Mouse (Mus musculus): ENCODE measurements around the gene Epb41l1. TPM values are rescaled to one million over a fixed set of nuclear protein-coding genes. Genes with fewer than 3 reads are reported as not detected.

Gene Epb41l1
- polyA plus RNA-seq, 1 experiment from 2014 or later = 2.1 TPM

- Histone ChIP-seq H3K36me3 (ENCODE audit: control insufficient read depth, insufficient read depth, low read length) (no peaks in the 10 kb centered on the region), H3K27ac (ENCODE audit: low read length) (peak overlapping the region; percentile 94), H3K4me2 (ENCODE audit: low read depth, low read length) (peak overlapping the region; percentile 96), H3K9me3 (ENCODE audit: control insufficient read depth, low read length) (no peaks in the 10 kb centered on the region), H3K4me1 (replicated peaks; ENCODE audit: control insufficient read depth, insufficient read depth, low read length) (peaks cover 20% of the 10 kb centered on the region), H3K27me3 (ENCODE audit: control insufficient read depth, insufficient read depth, low read depth, low read length) (no peaks in the 10 kb centered on the region), H3K4me3 (ENCODE audit: low read length) (peak overlapping the region; percentile 73), H3K9ac (ENCODE audit: low read length) (peak overlapping the region; percentile 82)
- peak; percentile 85 for ATAC-seq (ENCODE audit: low read depth)
- WGBS = under 1% methylated on average over 47 of the region's 80 CpGs
Observed at GRCm38 (mm10) chr2:156475285-156476110, 54.8 kb downstream of the Epb41l1 start.

- Histone ChIP-seq H3K4me1 (replicated peaks; ENCODE audit: control insufficient read depth, insufficient read depth, low read length) (peaks cover 20% of the 10 kb centered on the region), H3K9me3 (ENCODE audit: control insufficient read depth, low read length) (no peaks in the 10 kb centered on the region), H3K27me3 (ENCODE audit: control insufficient read depth, insufficient read depth, low read depth, low read length) (no peaks in the 10 kb centered on the region), H3K4me2 (ENCODE audit: low read depth, low read length) (peak overlapping the region; percentile 96), H3K4me3 (ENCODE audit: low read length) (peak overlapping the region; percentile 73), H3K27ac (ENCODE audit: low read length) (peak overlapping the region; percentile 94), H3K36me3 (ENCODE audit: control insufficient read depth, insufficient read depth, low read length) (no peaks in the 10 kb centered on the region), H3K9ac (ENCODE audit: low read length) (peak overlapping the region; percentile 82)
- no peak for ATAC-seq (ENCODE audit: low read depth)
- 23% methylated on average over 8 of the region's 8 CpGs for WGBS
Observed at GRCm38 (mm10) chr2:156476111-156476747, 55.5 kb downstream of the Epb41l1 start.

GRCm38 (mm10) chr2:156476748-156477151 is 56.0 kb downstream of the Epb41l1 start:
- H3K9me3 ChIP-seq (ENCODE audit: control insufficient read depth, low read length) = no peaks in the 10 kb centered on the region
- H3K9ac ChIP-seq (ENCODE audit: low read length) = no peak overlapping the region
- ATAC-seq (ENCODE audit: low read depth) = no peak
- no peak overlapping the region for H3K27ac ChIP-seq (ENCODE audit: low read length)
- H3K36me3 ChIP-seq (ENCODE audit: control insufficient read depth, insufficient read depth, low read length) = no peaks in the 10 kb centered on the region
- H3K4me3 ChIP-seq (ENCODE audit: low read length) = no peak overlapping the region
- 29% methylated on average over 5 of the region's 5 CpGs for WGBS
- peaks cover 20% of the 10 kb centered on the region for H3K4me1 ChIP-seq (replicated peaks; ENCODE audit: control insufficient read depth, insufficient read depth, low read length)
- H3K27me3 ChIP-seq (ENCODE audit: control insufficient read depth, insufficient read depth, low read depth, low read length) = no peaks in the 10 kb centered on the region
- no peak overlapping the region for H3K4me2 ChIP-seq (ENCODE audit: low read depth, low read length)

DNA sequence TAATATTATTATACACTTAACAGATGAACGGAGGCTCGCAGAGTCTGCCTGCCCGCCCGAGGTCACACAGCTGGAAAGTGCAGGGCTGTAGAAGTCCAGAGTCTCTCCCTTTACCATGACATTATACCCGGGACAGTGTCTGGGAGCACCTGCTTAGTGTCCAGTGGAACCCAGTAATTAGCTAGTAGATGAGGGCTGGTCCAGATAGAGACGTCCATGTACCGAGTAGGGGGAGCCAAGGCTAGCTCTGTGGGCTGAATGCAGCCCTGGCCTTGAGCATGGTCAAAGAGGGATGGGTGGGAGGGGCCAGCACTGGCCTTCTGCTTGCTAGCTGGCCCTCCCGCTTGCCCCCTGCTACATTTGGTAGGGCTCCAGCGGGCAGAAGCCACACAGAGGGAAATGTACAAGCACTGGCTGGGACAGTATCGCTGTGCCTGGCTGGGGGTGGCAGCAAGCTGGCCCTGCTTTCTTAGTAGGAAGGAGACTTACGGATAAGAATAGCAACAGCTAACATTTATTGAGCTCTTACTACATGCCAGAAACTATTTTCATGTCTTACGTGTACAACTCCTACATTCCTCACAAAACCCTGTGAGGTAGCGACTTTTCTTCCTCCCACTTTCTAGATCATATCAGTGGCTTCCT is 57.5 kb downstream of the Epb41l1 start:
- WGBS = 67% methylated on average over 13 of the region's 13 CpGs
- Histone ChIP-seq H3K4me3 (ENCODE audit: low read length) (no peak overlapping the region), H3K9me3 (ENCODE audit: control insufficient read depth, low read length) (no peaks in the 10 kb centered on the region), H3K36me3 (ENCODE audit: control insufficient read depth, insufficient read depth, low read length) (no peaks in the 10 kb centered on the region), H3K27ac (ENCODE audit: low read length) (no peak overlapping the region), H3K9ac (ENCODE audit: low read length) (no peak overlapping the region), H3K4me1 (replicated peaks; ENCODE audit: control insufficient read depth, insufficient read depth, low read length) (peaks cover 20% of the 10 kb centered on the region), H3K27me3 (ENCODE audit: control insufficient read depth, insufficient read depth, low read depth, low read length) (no peaks in the 10 kb centered on the region), H3K4me2 (ENCODE audit: low read depth, low read length) (no peak overlapping the region)
- no peak for ATAC-seq (ENCODE audit: low read depth)

DNA sequence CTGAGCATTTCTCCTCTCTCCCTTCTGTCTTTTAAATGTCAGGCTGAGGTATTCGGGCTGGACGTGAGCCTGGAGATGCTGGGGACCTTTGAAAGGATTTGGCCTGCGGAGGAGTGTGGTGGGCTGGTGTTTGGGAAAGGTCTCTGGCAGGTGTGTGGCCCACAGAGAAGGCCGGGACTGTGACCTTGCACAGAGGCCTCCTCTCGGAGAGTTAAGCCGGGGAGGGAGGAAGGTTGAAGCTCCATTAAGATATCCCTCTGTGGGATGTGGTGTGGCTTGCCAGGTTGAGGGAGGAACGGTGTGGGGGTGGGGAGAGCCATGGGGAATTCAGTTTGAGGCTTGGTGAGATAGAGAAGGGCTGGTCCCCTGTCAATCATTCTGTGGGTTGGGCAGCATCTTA is 59.1 kb downstream of the Epb41l1 start:
- H3K4me2 ChIP-seq (ENCODE audit: low read depth, low read length) = no peak overlapping the region
- peaks cover 6% of the 10 kb centered on the region for H3K4me1 ChIP-seq (replicated peaks; ENCODE audit: control insufficient read depth, insufficient read depth, low read length)
- 65% methylated on average over 7 of the region's 7 CpGs for WGBS
- H3K27me3 ChIP-seq (ENCODE audit: control insufficient read depth, insufficient read depth, low read depth, low read length) = no peaks in the 10 kb centered on the region
- no peaks in the 10 kb centered on the region for H3K9me3 ChIP-seq (ENCODE audit: control insufficient read depth, low read length)
- no peak overlapping the region for H3K4me3 ChIP-seq (ENCODE audit: low read length)
- no peak overlapping the region for H3K27ac ChIP-seq (ENCODE audit: low read length)
- no peak overlapping the region for H3K9ac ChIP-seq (ENCODE audit: low read length)
- no peaks in the 10 kb centered on the region for H3K36me3 ChIP-seq (ENCODE audit: control insufficient read depth, insufficient read depth, low read length)
- ATAC-seq (ENCODE audit: low read depth) = no peak

DNA sequence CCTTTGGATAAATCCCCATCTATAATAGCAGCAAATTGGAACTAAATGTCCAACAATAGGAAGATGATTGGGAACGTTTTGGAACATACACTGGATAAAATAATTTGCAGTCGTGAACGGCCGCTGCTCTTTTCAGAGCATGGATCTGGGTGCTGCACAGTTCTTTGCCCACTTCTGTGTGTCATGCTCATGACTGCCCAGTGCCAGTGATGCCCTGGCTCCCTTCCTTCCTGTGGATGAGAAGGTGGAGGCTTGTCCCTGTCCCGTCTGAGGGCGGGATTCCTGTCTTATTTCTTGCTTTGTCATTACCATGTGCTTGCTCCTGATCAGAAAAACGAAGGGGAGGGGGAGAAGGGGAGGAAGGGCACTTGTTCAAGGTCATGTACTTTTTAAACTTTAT is 59.6 kb downstream of the Epb41l1 start:
- Histone ChIP-seq H3K27me3 (ENCODE audit: control insufficient read depth, insufficient read depth, low read depth, low read length) (no peaks in the 10 kb centered on the region), H3K4me1 (replicated peaks; ENCODE audit: control insufficient read depth, insufficient read depth, low read length) (peaks cover 1% of the 10 kb centered on the region), H3K27ac (ENCODE audit: low read length) (no peak overlapping the region), H3K36me3 (ENCODE audit: control insufficient read depth, insufficient read depth, low read length) (no peaks in the 10 kb centered on the region), H3K4me3 (ENCODE audit: low read length) (no peak overlapping the region), H3K9me3 (ENCODE audit: control insufficient read depth, low read length) (no peaks in the 10 kb centered on the region), H3K4me2 (ENCODE audit: low read depth, low read length) (no peak overlapping the region), H3K9ac (ENCODE audit: low read length) (no peak overlapping the region)
- ATAC-seq (ENCODE audit: low read depth) = no peak
- WGBS = 78% methylated on average over 7 of the region's 7 CpGs

- H3K27me3 ChIP-seq (ENCODE audit: control insufficient read depth, insufficient read depth, low read depth, low read length) = no peaks in the 10 kb centered on the region
- no peaks in the 10 kb centered on the region for H3K9me3 ChIP-seq (ENCODE audit: control insufficient read depth, low read length)
- H3K36me3 ChIP-seq (ENCODE audit: control insufficient read depth, insufficient read depth, low read length) = no peaks in the 10 kb centered on the region
- no peak overlapping the region for H3K9ac ChIP-seq (ENCODE audit: low read length)
- H3K4me1 ChIP-seq (replicated peaks; ENCODE audit: control insufficient read depth, insufficient read depth, low read length) = no peaks in the 10 kb centered on the region
- ATAC-seq (ENCODE audit: low read depth) = peak; percentile 43; the same call in 1 of the 2 replicates
- H3K4me2 ChIP-seq (ENCODE audit: low read depth, low read length) = no peak overlapping the region
- no peak overlapping the region for H3K4me3 ChIP-seq (ENCODE audit: low read length)
- no peak overlapping the region for H3K27ac ChIP-seq (ENCODE audit: low read length)
- WGBS = 29% methylated on average over 13 of the region's 13 CpGs
Observed at GRCm38 (mm10) chr2:156482299-156482698, 61.6 kb downstream of the Epb41l1 start.

GRCm38 (mm10) chr2:156482764-156483163 is 62.1 kb downstream of the Epb41l1 start:
- no peak overlapping the region for H3K27ac ChIP-seq (ENCODE audit: low read length)
- H3K27me3 ChIP-seq (ENCODE audit: control insufficient read depth, insufficient read depth, low read depth, low read length) = no peaks in the 10 kb centered on the region
- H3K36me3 ChIP-seq (ENCODE audit: control insufficient read depth, insufficient read depth, low read length) = no peaks in the 10 kb centered on the region
- H3K4me2 ChIP-seq (ENCODE audit: low read depth, low read length) = no peak overlapping the region
- no peak overlapping the region for H3K4me3 ChIP-seq (ENCODE audit: low read length)
- H3K4me1 ChIP-seq (replicated peaks; ENCODE audit: control insufficient read depth, insufficient read depth, low read length) = no peaks in the 10 kb centered on the region
- H3K9ac ChIP-seq (ENCODE audit: low read length) = no peak overlapping the region
- no peak for ATAC-seq (ENCODE audit: low read depth)
- H3K9me3 ChIP-seq (ENCODE audit: control insufficient read depth, low read length) = no peaks in the 10 kb centered on the region
- 92% methylated on average over 3 of the region's 3 CpGs for WGBS

GRCm38 (mm10) chr2:156483204-156483603 is 62.5 kb downstream of the Epb41l1 start:
- H3K9me3 ChIP-seq (ENCODE audit: control insufficient read depth, low read length) = no peaks in the 10 kb centered on the region
- H3K4me1 ChIP-seq (replicated peaks; ENCODE audit: control insufficient read depth, insufficient read depth, low read length) = no peaks in the 10 kb centered on the region
- no peak overlapping the region for H3K27ac ChIP-seq (ENCODE audit: low read length)
- H3K9ac ChIP-seq (ENCODE audit: low read length) = no peak overlapping the region
- H3K4me3 ChIP-seq (ENCODE audit: low read length) = no peak overlapping the region
- ATAC-seq (ENCODE audit: low read depth) = no peak
- H3K36me3 ChIP-seq (ENCODE audit: control insufficient read depth, insufficient read depth, low read length) = no peaks in the 10 kb centered on the region
- 87% methylated on average over 7 of the region's 7 CpGs for WGBS
- no peak overlapping the region for H3K4me2 ChIP-seq (ENCODE audit: low read depth, low read length)
- H3K27me3 ChIP-seq (ENCODE audit: control insufficient read depth, insufficient read depth, low read depth, low read length) = no peaks in the 10 kb centered on the region
